Mouse (Mus musculus) lung, postnatal 0 days (tissue): ENCODE results near the gene Slc44a5.

Source experiments
- CTCF ChIP-seq: IDR thresholded peaks from 2 replicates; pipeline ENCODE4 v1.5.1; 2016; ENCODE audit warnings: antibody characterized with exemption, mild to moderate bottlenecking
- EP300 ChIP-seq: IDR thresholded peaks from 2 replicates; pipeline ENCODE4 v1.6.1; 2016; ENCODE audit warnings: antibody characterized with exemption, mild to moderate bottlenecking, control low read depth

DNA sequence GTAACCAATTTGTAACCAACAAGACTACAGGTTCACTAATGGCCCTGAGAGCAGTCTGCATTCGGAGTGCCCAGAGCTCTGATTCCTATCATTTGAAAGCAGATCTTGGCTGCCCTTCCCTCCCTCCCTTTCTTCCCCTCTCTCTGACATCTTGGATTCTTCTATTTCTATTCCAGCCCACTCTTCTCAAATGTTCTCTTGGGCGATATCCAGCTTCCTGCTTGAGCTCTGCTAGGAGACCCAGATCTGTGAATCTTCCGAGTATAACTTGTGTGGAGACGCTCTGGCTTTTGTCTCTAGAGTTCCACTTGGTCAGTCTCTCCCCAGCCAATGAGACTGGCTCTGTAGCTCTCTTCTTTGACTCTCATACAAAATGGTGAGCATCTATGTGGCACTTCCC lies 169.4 kb downstream of the Slc44a5 start:
- no peak for TF ChIP-seq EP300
- TF ChIP-seq CTCF = no peak
